Mouse (Mus musculus): ENCODE measurements around the gene Dnah12. TPM values are rescaled to one million over a fixed set of nuclear protein-coding genes. Genes with fewer than 3 reads are reported as not detected.

Gene Dnah12
- polyA plus RNA-seq, 1 experiment = not detected

- Histone ChIP-seq H3K4me2 (ENCODE audit: low read depth) (no peak overlapping the region), H3K36me3 (ENCODE audit: control insufficient read depth, insufficient read depth) (no peaks in the 10 kb centered on the region), H3K27me3 (ENCODE audit: control insufficient read depth, insufficient read depth, insufficient read length) (peaks cover 5% of the 10 kb centered on the region), H3K4me3 (no peak overlapping the region), H3K79me2 (ENCODE audit: control insufficient read depth, insufficient read depth) (no peaks in the 10 kb centered on the region), H3ac (ENCODE audit: control insufficient read depth, insufficient read length) (no peak overlapping the region)
- TF ChIP-seq REST (IDR thresholded peaks at IDR 0.05; ENCODE audit: insufficient read depth, insufficient read length) (no peak), E2F4 (IDR thresholded peaks at IDR 0.05; ENCODE audit: insufficient read depth) (no peak)
Observed at GRCm38 (mm10) chr14:26826020-26826419, 132.9 kb downstream of the Dnah12 start.

GRCm38 (mm10) chr14:26853053-26853452 is 160.0 kb downstream of the Dnah12 start:
- H3K27me3 ChIP-seq (ENCODE audit: control insufficient read depth, insufficient read depth, insufficient read length) = peaks cover 8% of the 10 kb centered on the region
- TF ChIP-seq REST (IDR thresholded peaks at IDR 0.05; ENCODE audit: insufficient read depth, insufficient read length) = no peak
- TF ChIP-seq TCF12 (IDR thresholded peaks at IDR 0.05; ENCODE audit: insufficient read depth, poor library complexity, severe bottlenecking) = no peak
- no peak for TF ChIP-seq CEBPB (IDR thresholded peaks at IDR 0.05; ENCODE audit: insufficient read depth, poor library complexity, severe bottlenecking)
- no peak for TF ChIP-seq POLR2AphosphoS2 (IDR thresholded peaks at IDR 0.05; ENCODE audit: insufficient read length, low read depth)
- no peak for TF ChIP-seq POLR2A (IDR thresholded peaks at IDR 0.05; ENCODE audit: insufficient read length, low read depth)
- TF ChIP-seq MYOD1 (IDR thresholded peaks at IDR 0.05; ENCODE audit: control insufficient read depth in 1 of 3, insufficient read length in 2 of 3, low read depth in 2 of 3) = no peak
- TF ChIP-seq MYOG (IDR thresholded peaks at IDR 0.05; ENCODE audit: control insufficient read depth in 1 of 3, insufficient read depth in 1 of 3, insufficient read length in 2 of 3, low read depth in 2 of 3) = no peak
- TF ChIP-seq MAX (IDR thresholded peaks at IDR 0.05; ENCODE audit: low read depth) = no peak
- no peak for TF ChIP-seq TCF3 (IDR thresholded peaks at IDR 0.05; ENCODE audit: insufficient read length, low read depth)
- no peak for TF ChIP-seq USF1 (IDR thresholded peaks at IDR 0.05; ENCODE audit: low read depth)
- no peak for TF ChIP-seq SRF (IDR thresholded peaks at IDR 0.05; ENCODE audit: control insufficient read depth, insufficient read length, low read depth)
- no peak for TF ChIP-seq E2F4 (IDR thresholded peaks at IDR 0.05; ENCODE audit: insufficient read depth)
- no peak overlapping the region for H3ac ChIP-seq (ENCODE audit: control insufficient read depth, insufficient read length)
- H3K4me3 ChIP-seq = no peak overlapping the region
- no peak overlapping the region for H3K4me2 ChIP-seq (ENCODE audit: low read depth)
- no peaks in the 10 kb centered on the region for H3K36me3 ChIP-seq (ENCODE audit: control insufficient read depth, insufficient read depth)
- no peaks in the 10 kb centered on the region for H3K79me2 ChIP-seq (ENCODE audit: control insufficient read depth, insufficient read depth)

GRCm38 (mm10) chr14:26854066-26854465 is 161.0 kb downstream of the Dnah12 start:
- Histone ChIP-seq H3K36me3 (ENCODE audit: control insufficient read depth, insufficient read depth) (no peaks in the 10 kb centered on the region), H3K4me2 (ENCODE audit: low read depth) (no peak overlapping the region), H3K4me3 (no peak overlapping the region), H3ac (ENCODE audit: control insufficient read depth, insufficient read length) (no peak overlapping the region), H3K79me2 (ENCODE audit: control insufficient read depth, insufficient read depth) (no peaks in the 10 kb centered on the region), H3K27me3 (ENCODE audit: control insufficient read depth, insufficient read depth, insufficient read length) (peaks cover 8% of the 10 kb centered on the region)
- TF ChIP-seq POLR2AphosphoS2 (IDR thresholded peaks at IDR 0.05; ENCODE audit: insufficient read length, low read depth) = no peak
- no peak for TF ChIP-seq TCF12 (IDR thresholded peaks at IDR 0.05; ENCODE audit: insufficient read depth, poor library complexity, severe bottlenecking)
- TF ChIP-seq USF1 (IDR thresholded peaks at IDR 0.05; ENCODE audit: low read depth) = no peak
- TF ChIP-seq SRF (IDR thresholded peaks at IDR 0.05; ENCODE audit: control insufficient read depth, insufficient read length, low read depth) = no peak
- no peak for TF ChIP-seq MYOD1 (IDR thresholded peaks at IDR 0.05; ENCODE audit: control insufficient read depth in 1 of 3, insufficient read length in 2 of 3, low read depth in 2 of 3)
- no peak for TF ChIP-seq MYOG (IDR thresholded peaks at IDR 0.05; ENCODE audit: control insufficient read depth in 1 of 3, insufficient read depth in 1 of 3, insufficient read length in 2 of 3, low read depth in 2 of 3)
- no peak for TF ChIP-seq TCF3 (IDR thresholded peaks at IDR 0.05; ENCODE audit: insufficient read length, low read depth)
- no peak for TF ChIP-seq POLR2A (IDR thresholded peaks at IDR 0.05; ENCODE audit: insufficient read length, low read depth)
- no peak for TF ChIP-seq MAX (IDR thresholded peaks at IDR 0.05; ENCODE audit: low read depth)
- TF ChIP-seq E2F4 (IDR thresholded peaks at IDR 0.05; ENCODE audit: insufficient read depth) = no peak
- no peak for TF ChIP-seq REST (IDR thresholded peaks at IDR 0.05; ENCODE audit: insufficient read depth, insufficient read length)
- no peak for TF ChIP-seq CEBPB (IDR thresholded peaks at IDR 0.05; ENCODE audit: insufficient read depth, poor library complexity, severe bottlenecking)

DNA sequence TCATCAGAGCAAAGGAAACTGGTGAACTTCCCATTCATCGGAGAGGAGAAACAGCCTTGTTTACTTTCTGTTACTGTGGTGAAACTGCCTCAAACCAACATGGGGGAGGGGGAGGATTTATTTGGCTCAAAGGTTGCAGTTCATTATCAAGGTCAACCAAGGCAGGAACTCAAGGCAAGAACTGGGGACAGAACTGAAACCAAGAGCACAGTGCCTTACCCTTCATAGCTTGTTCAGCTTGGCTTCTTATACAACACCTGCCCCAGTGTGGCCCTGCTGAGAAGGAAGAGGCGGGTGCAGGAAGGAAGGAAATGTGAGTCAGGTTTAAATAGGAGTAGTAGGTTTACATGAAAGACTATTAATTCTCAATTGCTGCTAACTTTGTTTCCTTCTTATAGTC is 165.3 kb downstream of the Dnah12 start:
- Histone ChIP-seq H3K4me3 (no peak overlapping the region), H3K36me3 (ENCODE audit: control insufficient read depth, insufficient read depth) (no peaks in the 10 kb centered on the region), H3K79me2 (ENCODE audit: control insufficient read depth, insufficient read depth) (no peaks in the 10 kb centered on the region), H3ac (ENCODE audit: control insufficient read depth, insufficient read length) (no peak overlapping the region), H3K4me2 (ENCODE audit: low read depth) (no peak overlapping the region), H3K27me3 (ENCODE audit: control insufficient read depth, insufficient read depth, insufficient read length) (peaks cover 20% of the 10 kb centered on the region)
- TF ChIP-seq POLR2A (IDR thresholded peaks at IDR 0.05; ENCODE audit: insufficient read length, low read depth) (no peak), REST (IDR thresholded peaks at IDR 0.05; ENCODE audit: insufficient read depth, insufficient read length) (no peak), E2F4 (IDR thresholded peaks at IDR 0.05; ENCODE audit: insufficient read depth) (no peak), MYOD1 (IDR thresholded peaks at IDR 0.05; ENCODE audit: control insufficient read depth in 1 of 3, insufficient read length in 2 of 3, low read depth in 2 of 3) (no peak)

DNA sequence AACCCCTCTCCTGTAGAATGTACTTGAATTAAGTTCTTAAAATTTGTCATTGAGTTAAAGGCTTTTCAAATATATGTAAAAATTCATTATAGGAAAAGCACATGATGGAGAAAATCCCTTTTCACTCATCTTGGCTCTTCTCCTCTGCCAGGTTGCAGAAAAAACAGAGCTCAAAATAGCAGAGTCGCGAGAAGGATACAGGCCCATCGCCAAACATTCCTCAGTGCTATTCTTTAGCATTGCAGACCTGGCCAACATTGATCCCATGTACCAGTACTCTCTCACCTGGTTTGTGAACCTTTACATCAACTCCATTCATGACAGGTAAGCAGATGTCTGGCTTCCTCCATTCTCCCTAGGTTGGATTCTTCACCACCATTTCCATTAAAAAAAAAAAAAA is 165.9 kb downstream of the Dnah12 start:
- no peak for TF ChIP-seq USF1 (IDR thresholded peaks at IDR 0.05; ENCODE audit: low read depth)
- TF ChIP-seq CEBPB (IDR thresholded peaks at IDR 0.05; ENCODE audit: insufficient read depth, poor library complexity, severe bottlenecking) = no peak
- no peak for TF ChIP-seq REST (IDR thresholded peaks at IDR 0.05; ENCODE audit: insufficient read depth, insufficient read length)
- no peak for TF ChIP-seq MYOG (IDR thresholded peaks at IDR 0.05; ENCODE audit: control insufficient read depth in 1 of 3, insufficient read depth in 1 of 3, insufficient read length in 2 of 3, low read depth in 2 of 3)
- TF ChIP-seq TCF3 (IDR thresholded peaks at IDR 0.05; ENCODE audit: insufficient read length, low read depth) = no peak
- TF ChIP-seq MAX (IDR thresholded peaks at IDR 0.05; ENCODE audit: low read depth) = no peak
- TF ChIP-seq POLR2A (IDR thresholded peaks at IDR 0.05; ENCODE audit: insufficient read length, low read depth) = no peak
- no peak for TF ChIP-seq TCF12 (IDR thresholded peaks at IDR 0.05; ENCODE audit: insufficient read depth, poor library complexity, severe bottlenecking)
- TF ChIP-seq MYOD1 (IDR thresholded peaks at IDR 0.05; ENCODE audit: control insufficient read depth in 1 of 3, insufficient read length in 2 of 3, low read depth in 2 of 3) = no peak
- no peak for TF ChIP-seq SRF (IDR thresholded peaks at IDR 0.05; ENCODE audit: control insufficient read depth, insufficient read length, low read depth)
- no peak for TF ChIP-seq POLR2AphosphoS2 (IDR thresholded peaks at IDR 0.05; ENCODE audit: insufficient read length, low read depth)
- TF ChIP-seq E2F4 (IDR thresholded peaks at IDR 0.05; ENCODE audit: insufficient read depth) = no peak

More for the DNA sequence above, 165.9 kb downstream of the Dnah12 start:
- Histone ChIP-seq H3ac (ENCODE audit: control insufficient read depth, insufficient read length) (no peak overlapping the region), H3K27me3 (ENCODE audit: control insufficient read depth, insufficient read depth, insufficient read length) (peaks cover 20% of the 10 kb centered on the region), H3K4me2 (ENCODE audit: low read depth) (no peak overlapping the region), H3K79me2 (ENCODE audit: control insufficient read depth, insufficient read depth) (no peaks in the 10 kb centered on the region), H3K36me3 (ENCODE audit: control insufficient read depth, insufficient read depth) (no peaks in the 10 kb centered on the region), H3K4me3 (no peak overlapping the region)

Data from myocyte (in vitro differentiated cells).